Mouse (Mus musculus) heart, postnatal 0 days (tissue): ENCODE results near the gene Xrra1.

Source experiments
- CTCF ChIP-seq: IDR thresholded peaks from 2 replicates; pipeline ENCODE4 v1.5.1; 2016; ENCODE audit warnings: antibody characterized with exemption, control low read depth, low read depth
- EP300 ChIP-seq: IDR thresholded peaks from 2 replicates; pipeline ENCODE4 v1.6.1; 2016; ENCODE audit warnings: antibody characterized with exemption, low read depth

DNA sequence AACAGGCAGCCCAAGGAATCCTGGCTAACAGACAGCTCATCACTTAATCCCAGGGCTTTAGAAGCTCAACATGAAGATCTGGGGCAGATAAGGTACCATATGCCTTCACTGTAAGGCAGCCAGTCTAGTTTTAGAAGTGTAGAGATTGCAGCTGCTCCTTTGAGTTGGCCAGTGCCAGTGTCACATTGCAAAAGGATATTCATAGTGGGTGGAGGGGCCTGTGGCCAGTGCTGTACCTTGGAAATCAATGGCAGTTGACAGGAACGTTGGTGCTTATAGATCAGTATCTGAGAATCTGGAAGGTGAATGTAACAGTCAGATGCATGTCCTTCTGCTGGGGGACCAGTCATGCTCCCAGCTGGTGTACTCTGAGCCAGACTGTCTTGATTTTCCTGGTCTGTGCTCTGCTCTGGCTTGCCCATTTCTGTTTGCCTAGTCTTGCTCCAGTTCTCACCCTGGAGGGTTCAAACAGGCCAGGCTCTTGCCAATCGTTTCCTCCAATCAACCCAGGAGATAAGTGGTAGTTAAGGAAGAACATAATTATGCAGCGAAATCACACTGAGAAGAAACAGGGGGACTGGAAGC, 45.6 kb downstream of the Xrra1 start:
- TF ChIP-seq EP300 (no peak), CTCF (no peak)
